Mouse (Mus musculus): ENCODE data around the gene Eml3. TPM values are rescaled to one million over a fixed set of nuclear protein-coding genes. Genes with fewer than 3 reads are reported as not detected.
A peak's percentile ranks its signal among the peaks of the same experiment; 100 is the strongest.
"Not testable (repeated sequence)": the region's sequence is repeated elsewhere in the genome, so short reads cannot be mapped to it uniquely, and the experiment has no call there.

The Eml3 gene
- total RNA-seq, 2 experiments from 2014 or later, result 11.5 to 11.7 TPM

GRCm38 (mm10) chr19:8945251-8945650 is 15.9 kb downstream of the Eml3 start:
- DNase-seq (ENCODE audit: low spot score in 2 of 2), result no peak
- H3K27ac ChIP-seq, result 0 out of 2 replicates have a peak overlapping the region, but pooled peaks have one; percentile 8
- TF ChIP-seq CTCF (conservative IDR thresholded peaks at IDR 0.05), result no peak
- H3K4me3 ChIP-seq, result peak overlapping the region; percentile 13

- Histone ChIP-seq H3K4me3 (no peak overlapping the region), H3K27ac (no peak overlapping the region)
- no peak for DNase-seq (ENCODE audit: low spot score in 2 of 2)
- TF ChIP-seq CTCF (conservative IDR thresholded peaks at IDR 0.05), result no peak
Observed at GRCm38 (mm10) chr19:8946929-8947328, 17.6 kb downstream of the Eml3 start.

GRCm38 (mm10) chr19:8950190-8950589 is 20.8 kb downstream of the Eml3 start:
- Histone ChIP-seq H3K27ac (no peak overlapping the region), H3K4me3 (no peak overlapping the region)
- no peak for TF ChIP-seq CTCF (conservative IDR thresholded peaks at IDR 0.05)
- DNase-seq (ENCODE audit: low spot score in 2 of 2), result no peak

- no peak for DNase-seq (ENCODE audit: low spot score in 2 of 2)
- TF ChIP-seq CTCF (conservative IDR thresholded peaks at IDR 0.05), result no peak
- H3K4me3 ChIP-seq, result no peak overlapping the region
- peak overlapping the region; percentile 93 for H3K27ac ChIP-seq
Observed at GRCm38 (mm10) chr19:8952241-8952640, 22.9 kb downstream of the Eml3 start.

- H3K4me3 ChIP-seq, result peak within 1 kb of the TSS; percentile 98
- peak within 1 kb of the TSS; percentile 93 for H3K27ac ChIP-seq
- TF ChIP-seq CTCF (conservative IDR thresholded peaks at IDR 0.05), result peak; percentile 25
- DNase-seq (ENCODE audit: low spot score in 2 of 2), result peak; percentile 93 to 95
Observed at GRCm38 (mm10) chr19:8953135-8954039, 24.0 kb downstream of the Eml3 start, which contains the start of gene Tut1. TSS of gene Tut1 (plus strand) at chr19:8953847.

GRCm38 (mm10) chr19:8954171-8954570 is 24.8 kb downstream of the Eml3 start:
- TF ChIP-seq CTCF (conservative IDR thresholded peaks at IDR 0.05), result no peak
- no peak for DNase-seq (ENCODE audit: low spot score in 2 of 2)
- peak overlapping the region; percentile 93 for H3K27ac ChIP-seq
- H3K4me3 ChIP-seq, result peak overlapping the region; percentile 98

GRCm38 (mm10) chr19:8962256-8962655 is 32.9 kb downstream of the Eml3 start:
- Histone ChIP-seq H3K27ac (peak overlapping the region; percentile 72), H3K4me3 (no peak overlapping the region)
- DNase-seq (ENCODE audit: low spot score in 2 of 2), result no peak
- no peak for TF ChIP-seq CTCF (conservative IDR thresholded peaks at IDR 0.05)

GRCm38 (mm10) chr19:8965075-8965474 is 35.7 kb downstream of the Eml3 start:
- H3K27ac ChIP-seq, result no peak overlapping the region
- no peak for TF ChIP-seq CTCF (conservative IDR thresholded peaks at IDR 0.05)
- no peak for DNase-seq (ENCODE audit: low spot score in 2 of 2)
- H3K4me3 ChIP-seq, result no peak overlapping the region

- Histone ChIP-seq H3K4me3 (peak overlapping the region; percentile 86), H3K27ac (peak overlapping the region; percentile 98)
- no peak for DNase-seq (ENCODE audit: low spot score in 2 of 2)
- no peak for TF ChIP-seq CTCF (conservative IDR thresholded peaks at IDR 0.05)
Observed at GRCm38 (mm10) chr19:8965771-8966170, 36.4 kb downstream of the Eml3 start.

- peak overlapping the region; percentile 86 for H3K4me3 ChIP-seq
- no peak for DNase-seq (ENCODE audit: low spot score in 2 of 2)
- TF ChIP-seq CTCF (conservative IDR thresholded peaks at IDR 0.05), result no peak
- peak overlapping the region; percentile 98 for H3K27ac ChIP-seq
Observed at GRCm38 (mm10) chr19:8966198-8966589, 36.8 kb downstream of the Eml3 start.

GRCm38 (mm10) chr19:8966590-8967372 is 37.4 kb downstream of the Eml3 start, which contains the start of gene Eef1g:
TSS of gene Eef1g (plus strand) at chr19:8967041.
- Histone ChIP-seq H3K27ac (peak within 1 kb of the TSS; percentile 98), H3K4me3 (peak within 1 kb of the TSS; percentile 86)
- no peak for TF ChIP-seq CTCF (conservative IDR thresholded peaks at IDR 0.05)
- peak; percentile 99 to 100 for DNase-seq (ENCODE audit: low spot score in 2 of 2)

GRCm38 (mm10) chr19:8967373-8967743 is 38.0 kb downstream of the Eml3 start:
- no peak for TF ChIP-seq CTCF (conservative IDR thresholded peaks at IDR 0.05)
- Histone ChIP-seq H3K4me3 (peak overlapping the region; percentile 86), H3K27ac (peak overlapping the region; percentile 91)
- no peak for DNase-seq (ENCODE audit: low spot score in 2 of 2)

GRCm38 (mm10) chr19:8967893-8968292 is 38.5 kb downstream of the Eml3 start:
- DNase-seq (ENCODE audit: low spot score in 2 of 2), result no peak
- Histone ChIP-seq H3K4me3 (peak overlapping the region; percentile 86), H3K27ac (peak overlapping the region; percentile 91)
- TF ChIP-seq CTCF (conservative IDR thresholded peaks at IDR 0.05), result no peak

GRCm38 (mm10) chr19:8972491-8972890 is 43.1 kb downstream of the Eml3 start:
- H3K27ac ChIP-seq; H3K4me3 ChIP-seq; DNase-seq (ENCODE audit: low spot score in 2 of 2): not testable (repeated sequence)

Data from layer of hippocampus, adult 2 months (tissue).